Mouse (Mus musculus): ENCODE results near the gene Foxp1.

DNA sequence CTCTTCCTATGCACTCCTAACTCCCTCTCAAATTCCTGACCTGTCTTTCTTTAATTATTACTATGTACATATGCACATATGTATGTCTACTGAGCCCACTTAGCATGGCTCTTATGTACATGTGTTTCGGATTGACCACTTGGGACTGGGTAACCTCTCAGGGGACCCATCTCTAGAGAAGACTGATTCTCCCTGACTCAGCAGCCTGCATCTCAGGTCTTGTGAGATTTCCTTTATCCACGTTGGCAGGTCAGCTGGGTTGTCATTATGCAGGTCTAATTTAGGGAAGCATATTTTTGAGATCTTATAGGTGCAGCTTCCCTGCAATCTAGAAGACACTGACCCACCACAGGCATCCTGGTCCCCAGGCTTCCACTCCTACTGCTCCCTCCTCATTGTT, 538.5 kb downstream of the Foxp1 start:
- TF ChIP-seq E2F4 (IDR thresholded peaks at IDR 0.05; ENCODE audit: insufficient read depth) (no peak), TCF12 (IDR thresholded peaks at IDR 0.05; ENCODE audit: insufficient read depth, poor library complexity, severe bottlenecking) (no peak), POLR2A (IDR thresholded peaks at IDR 0.05; ENCODE audit: insufficient read length, low read depth) (no peak), USF1 (IDR thresholded peaks at IDR 0.05; ENCODE audit: low read depth) (no peak), CEBPB (IDR thresholded peaks at IDR 0.05; ENCODE audit: insufficient read depth, poor library complexity, severe bottlenecking) (no peak), POLR2AphosphoS2 (IDR thresholded peaks at IDR 0.05; ENCODE audit: insufficient read length, low read depth) (no peak), MAX (IDR thresholded peaks at IDR 0.05; ENCODE audit: low read depth) (no peak), MYOD1 (IDR thresholded peaks at IDR 0.05; ENCODE audit: control insufficient read depth in 1 of 3, insufficient read length in 2 of 3, low read depth in 2 of 3) (no peak)
